Mouse (Mus musculus) hindbrain, embryonic 16.5 days (tissue): ENCODE results near the gene Fam20a. TPM values are rescaled to one million over a fixed set of nuclear protein-coding genes. Genes with fewer than 3 reads are reported as not detected.
A peak's percentile ranks its signal among the peaks of the same experiment; 100 is the strongest.

Source experiments
- ATAC-seq: fragments of 200-750 bp; cut with Nextera tagmentation; 2 replicates; pipeline ENCODE4 v1.8.0; 2017; ENCODE audit warnings: moderate TSS enrichment, moderate library complexity
- H3K27ac ChIP-seq: fragments of 300-500 bp; sonication (generic); 2 replicates; pipeline ENCODE4 v1.5.1; 2014; ENCODE audit warnings: low read depth, mild to moderate bottlenecking, control low read depth, low read length, moderate library complexity
- H3K27me3 ChIP-seq: fragments of 300-500 bp; sonication (generic); replicated peaks from 2 replicates; pipeline ENCODE4 v1.6.1; 2014; ENCODE audit warnings: low read length; ENCODE audit not compliant: control insufficient read depth, insufficient read depth
- H3K36me3 ChIP-seq: fragments of 300-500 bp; sonication (generic); 2 replicates; pipeline ENCODE4 v1.6.1; 2014; ENCODE audit warnings: mild to moderate bottlenecking, low read length, moderate library complexity, mixed read lengths; ENCODE audit not compliant: control insufficient read depth, insufficient read depth
- H3K4me1 ChIP-seq: fragments of 300-500 bp; sonication (generic); 2 replicates; pipeline ENCODE4 v1.6.1; 2014; ENCODE audit warnings: low read depth, low read length; ENCODE audit not compliant: control insufficient read depth, insufficient read depth
- H3K4me2 ChIP-seq: fragments of 300-500 bp; sonication (generic); 2 replicates; pipeline ENCODE4 v1.6.1; 2014; ENCODE audit warnings: mild to moderate bottlenecking, low read length, control low read depth, moderate library complexity
- H3K4me3 ChIP-seq: fragments of 300-500 bp; sonication (generic); 2 replicates; pipeline ENCODE4 v1.5.1; 2014; ENCODE audit warnings: mild to moderate bottlenecking, low read length, control low read depth, moderate library complexity
- H3K9ac ChIP-seq: fragments of 300-500 bp; sonication (generic); 2 replicates; pipeline ENCODE4 v1.6.1; 2014; ENCODE audit warnings: low read depth, mild to moderate bottlenecking, control low read depth, low read length, moderate library complexity
- H3K9me3 ChIP-seq: fragments of 300-500 bp; sonication (generic); 2 replicates; pipeline ENCODE4 v1.6.1; 2014; ENCODE audit warnings: mild to moderate bottlenecking, low read length, moderate library complexity; ENCODE audit not compliant: control insufficient read depth
- WGBS: fragments of 180-500 bp; shearing (Covaris S2); extraction: QIAGEN DNeasy Blood & Tissue Kit; methylation state at CpG from one replicate; pipeline ENCODE4 v1.1.7; 2014; 5-methylcytosine and 5-hydroxymethylcytosine counted together
- polyA plus RNA-seq: library from polyadenylated mRNA; unstranded; fragments of >200 nt; fragmentation: Nextera tagmentation; extraction: Ambion mirVana; gene quantifications from 2 replicates; pipeline ENCODE4 v1.2.1, GENCODE M21; 2015

The Fam20a gene
- polyA plus RNA-seq, 1 experiment from 2014 or later: 7.9 TPM

DNA sequence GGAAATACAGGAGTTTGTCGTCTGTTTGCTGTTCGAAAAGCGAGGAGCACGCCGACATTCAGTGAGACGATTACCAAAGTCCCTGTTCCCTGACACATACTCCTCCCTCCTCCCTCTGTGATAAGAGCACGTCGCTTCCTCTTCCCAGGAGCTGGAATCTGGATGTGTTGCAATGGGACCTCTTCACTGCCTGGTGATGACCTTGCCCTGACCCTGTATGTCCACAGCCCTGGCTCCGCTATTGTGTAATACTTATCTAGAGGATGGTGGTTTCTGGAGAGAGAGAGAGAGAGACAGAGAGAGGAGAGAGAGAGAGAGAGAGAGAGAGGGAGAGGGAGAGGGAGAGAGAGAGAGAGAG lies 16.0 kb downstream of the Fam20a start:
- Histone ChIP-seq H3K27me3 (no peaks in the 10 kb centered on the region), H3K4me3 (no peak overlapping the region), H3K9me3 (no peaks in the 10 kb centered on the region), H3K4me1 (no peaks in the 10 kb centered on the region; the same call in 1 of the 2 replicates), H3K9ac (no peak overlapping the region), H3K27ac (no peak overlapping the region), H3K4me2 (no peak overlapping the region), H3K36me3 (no peaks in the 10 kb centered on the region)
- 75% methylated on average over 9 of the region's 9 CpGs for WGBS
- ATAC-seq: no peak

GRCm38 (mm10) chr11:109705336-109706054 lies 16.6 kb downstream of the Fam20a start:
- Histone ChIP-seq H3K9ac (no peak overlapping the region), H3K27me3 (no peaks in the 10 kb centered on the region), H3K4me1 (no peaks in the 10 kb centered on the region; the same call in none of the 2 replicates), H3K4me3 (no peak overlapping the region), H3K4me2 (no peak overlapping the region), H3K9me3 (no peaks in the 10 kb centered on the region), H3K27ac (no peak overlapping the region), H3K36me3 (no peaks in the 10 kb centered on the region)
- WGBS: 63% methylated on average over 9 of the region's 9 CpGs
- ATAC-seq: peak; percentile 58; the same call in 1 of the 2 replicates

- Histone ChIP-seq H3K4me3 (no peak overlapping the region), H3K9ac (no peak overlapping the region), H3K27ac (no peak overlapping the region), H3K4me2 (no peak overlapping the region), H3K4me1 (no peaks in the 10 kb centered on the region; the same call in none of the 2 replicates), H3K9me3 (no peaks in the 10 kb centered on the region), H3K27me3 (no peaks in the 10 kb centered on the region), H3K36me3 (no peaks in the 10 kb centered on the region)
- 77% methylated on average over 22 of the region's 22 CpGs for WGBS
- ATAC-seq: no peak
Measured at GRCm38 (mm10) chr11:109704311-109705205, 17.5 kb downstream of the Fam20a start.

DNA sequence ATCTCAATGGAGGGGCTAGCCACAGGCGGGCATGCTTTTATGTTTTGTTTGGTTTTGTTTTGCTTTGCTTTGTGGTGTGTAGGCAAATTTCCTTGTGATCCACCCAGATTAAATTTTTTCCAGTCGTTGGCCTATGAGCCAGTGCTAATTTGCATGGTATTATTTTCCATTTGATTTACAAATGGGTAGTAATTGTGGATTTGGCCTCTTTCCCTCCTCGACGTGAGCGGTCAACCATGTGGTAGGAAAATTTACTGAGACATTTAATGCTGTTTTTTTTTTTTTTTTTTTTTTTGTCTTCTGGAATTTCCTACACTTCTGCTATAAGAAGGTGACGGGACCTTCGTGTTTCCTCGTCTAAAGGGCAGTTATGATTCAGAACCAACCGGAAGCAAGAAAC lies 18.2 kb downstream of the Fam20a start:
- Histone ChIP-seq H3K9ac (no peak overlapping the region), H3K36me3 (no peaks in the 10 kb centered on the region), H3K4me3 (no peak overlapping the region), H3K4me2 (no peak overlapping the region), H3K27ac (no peak overlapping the region), H3K9me3 (no peaks in the 10 kb centered on the region), H3K4me1 (no peaks in the 10 kb centered on the region; the same call in none of the 2 replicates), H3K27me3 (no peaks in the 10 kb centered on the region)
- WGBS: 70% methylated on average over 9 of the region's 9 CpGs
- ATAC-seq: no peak

DNA sequence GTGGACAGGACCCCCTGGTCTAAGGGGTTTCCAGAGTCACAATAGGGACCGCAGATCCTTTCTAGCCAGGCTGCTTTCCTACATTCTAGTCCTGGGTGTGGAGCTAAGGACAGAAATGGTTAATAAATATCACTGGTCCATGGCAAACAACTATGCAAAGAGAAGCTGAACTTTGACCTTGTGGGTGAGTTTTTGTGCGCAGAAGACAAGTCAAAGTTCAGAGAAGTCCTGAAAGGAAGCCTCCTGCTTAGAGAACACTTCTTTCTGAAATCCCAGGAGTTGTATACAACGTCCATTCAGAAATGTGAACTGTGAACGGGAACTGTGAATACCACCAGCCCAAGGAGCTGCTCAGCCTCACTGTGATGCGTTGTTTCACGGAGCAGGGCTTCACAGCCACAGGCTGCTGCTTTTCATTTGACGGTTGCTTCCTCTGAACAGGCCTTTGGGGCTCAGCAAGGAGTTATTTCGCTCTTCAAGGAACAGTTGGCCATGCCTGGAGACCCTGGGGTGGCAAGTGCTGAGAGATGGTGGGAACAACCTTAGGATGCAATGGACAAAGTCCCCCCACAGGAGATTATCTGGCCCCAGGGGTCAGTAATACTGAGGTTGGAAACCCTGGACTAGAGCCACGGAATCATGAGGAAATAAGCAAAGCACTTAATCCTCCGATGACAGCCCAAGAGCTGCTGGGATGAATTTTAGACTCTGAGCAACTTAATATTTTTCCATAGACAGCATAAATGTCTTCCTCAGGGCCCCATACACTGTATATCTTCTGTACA lies 19.9 kb downstream of the Fam20a start:
- no peak overlapping the region for H3K4me3 ChIP-seq
- H3K9me3 ChIP-seq: no peaks in the 10 kb centered on the region
- WGBS: 41% methylated on average over 10 of the region's 10 CpGs
- no peaks in the 10 kb centered on the region for H3K36me3 ChIP-seq
- H3K4me2 ChIP-seq: no peak overlapping the region
- H3K27ac ChIP-seq: no peak overlapping the region; the same call in 1 of the 2 replicates
- ATAC-seq: no peak
- no peaks in the 10 kb centered on the region for H3K27me3 ChIP-seq
- H3K9ac ChIP-seq: no peak overlapping the region
- H3K4me1 ChIP-seq: no peaks in the 10 kb centered on the region; the same call in none of the 2 replicates

- 50% methylated on average over 6 of the region's 6 CpGs for WGBS
- Histone ChIP-seq H3K36me3 (no peaks in the 10 kb centered on the region), H3K4me2 (no peak overlapping the region), H3K9me3 (no peaks in the 10 kb centered on the region), H3K27me3 (no peaks in the 10 kb centered on the region), H3K4me3 (no peak overlapping the region), H3K9ac (no peak overlapping the region), H3K4me1 (no peaks in the 10 kb centered on the region; the same call in none of the 2 replicates), H3K27ac (no peak overlapping the region)
- no peak for ATAC-seq
Measured at GRCm38 (mm10) chr11:109700761-109701160, 21.3 kb downstream of the Fam20a start.

DNA sequence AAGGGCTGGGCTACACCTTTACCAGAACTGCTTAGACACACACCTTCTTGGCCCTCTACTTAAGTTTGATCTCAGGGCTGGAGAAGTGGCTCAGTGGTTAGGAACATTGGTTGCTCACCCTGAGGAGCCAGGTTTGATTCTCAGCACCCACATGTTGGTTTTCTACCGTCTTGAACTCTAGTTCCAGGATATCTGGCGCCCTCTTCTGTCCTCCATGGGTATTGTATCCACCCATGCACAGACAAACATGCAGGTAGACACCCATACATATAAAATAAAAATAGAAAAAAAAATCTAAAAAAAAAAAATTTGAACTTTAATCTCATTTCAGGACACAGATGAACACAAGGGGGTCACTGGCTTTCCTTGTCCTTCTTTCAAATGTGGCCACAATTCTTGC lies 22.3 kb downstream of the Fam20a start:
- Histone ChIP-seq H3K4me3 (no peak overlapping the region), H3K9me3 (no peaks in the 10 kb centered on the region), H3K4me2 (no peak overlapping the region), H3K27me3 (no peaks in the 10 kb centered on the region), H3K4me1 (no peaks in the 10 kb centered on the region; the same call in none of the 2 replicates), H3K27ac (no peak overlapping the region), H3K9ac (no peak overlapping the region), H3K36me3 (no peaks in the 10 kb centered on the region)
- ATAC-seq: no peak
- 67% methylated on average over 2 of the region's 2 CpGs for WGBS

GRCm38 (mm10) chr11:109698740-109699139 lies 23.3 kb downstream of the Fam20a start:
- no peaks in the 10 kb centered on the region for H3K36me3 ChIP-seq
- H3K4me3 ChIP-seq: no peak overlapping the region
- no peak overlapping the region for H3K9ac ChIP-seq
- 80% methylated on average over 10 of the region's 10 CpGs for WGBS
- no peak for ATAC-seq
- no peak overlapping the region for H3K27ac ChIP-seq
- H3K4me2 ChIP-seq: no peak overlapping the region
- no peaks in the 10 kb centered on the region for H3K9me3 ChIP-seq
- no peaks in the 10 kb centered on the region for H3K27me3 ChIP-seq
- no peaks in the 10 kb centered on the region; the same call in none of the 2 replicates for H3K4me1 ChIP-seq
